Mouse (Mus musculus): ENCODE measurements at regions not wholly inside any gene's neighbourhood (a gene's known extent, or its start where the extent isn't known, plus 50 kb on each side); places are given as distances from the start of the nearest gene placed in this dataset.

- in situ Hi-C loops (cut with MboI, MseI): loop anchor here (10.0 kb wide), 1 partner anchor 1833 kb away; no protein-coding TSS in a partner anchor
Observed at GRCm38 (mm10) chr16:77401185-77401943, 200.5 kb downstream of the Gm11146 start.

GRCm38 (mm10) chr16:77400276-77400891 lies 201.5 kb downstream of the Gm11146 start:
- in situ Hi-C loops (cut with MboI, MseI): loop anchor here (10.0 kb wide), 1 partner anchor 1834 kb away; no protein-coding TSS in a partner anchor

- in situ Hi-C loops (cut with MboI, MseI): loop anchor here (10.0 kb wide), 1 partner anchor 1835 kb away; no protein-coding TSS in a partner anchor
Observed at GRCm38 (mm10) chr16:77399846-77400275, 202.0 kb downstream of the Gm11146 start.

DNA sequence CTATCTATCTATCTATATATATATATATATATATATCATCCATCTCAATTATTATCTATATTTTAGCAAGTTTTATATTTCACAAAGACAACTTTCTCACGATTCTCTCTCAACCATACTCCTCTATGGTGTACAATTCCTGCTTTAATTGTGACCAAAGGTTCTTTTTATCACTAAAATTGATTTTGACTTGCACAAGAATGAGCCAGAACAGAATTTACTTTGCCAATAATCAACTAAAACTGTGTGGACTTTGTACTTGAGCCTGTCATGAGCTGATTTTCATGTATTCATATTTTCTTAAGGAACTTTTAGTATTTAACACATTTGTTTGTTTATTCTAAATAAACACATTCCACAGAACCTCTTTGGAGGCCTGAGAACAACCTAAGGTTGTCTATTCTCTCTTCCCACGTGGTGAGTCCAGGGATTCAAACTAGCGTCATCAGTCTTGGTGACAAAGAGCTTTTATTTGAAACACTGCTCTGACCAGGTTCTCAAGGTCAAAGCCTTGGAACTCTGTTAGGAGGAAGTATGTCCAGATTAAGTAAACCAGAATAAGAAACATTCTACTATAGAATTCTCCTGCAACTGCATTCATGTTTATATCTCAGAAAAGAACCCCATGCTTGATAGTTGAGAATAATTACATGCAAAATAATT lies 207.7 kb downstream of the Gm11146 start:
- in situ Hi-C loops (cut with MboI, MseI): no loop called here

GRCm38 (mm10) chr16:77393470-77393869 lies 208.4 kb downstream of the Gm11146 start:
- in situ Hi-C loops (cut with MboI, MseI): no loop called here

- in situ Hi-C loops (cut with MboI, MseI): no loop called here
Observed at GRCm38 (mm10) chr16:77392205-77392604, 209.7 kb downstream of the Gm11146 start.

GRCm38 (mm10) chr16:77384021-77384729 lies 217.7 kb downstream of the Gm11146 start:
- in situ Hi-C loops (cut with MboI, MseI): no loop called here

DNA sequence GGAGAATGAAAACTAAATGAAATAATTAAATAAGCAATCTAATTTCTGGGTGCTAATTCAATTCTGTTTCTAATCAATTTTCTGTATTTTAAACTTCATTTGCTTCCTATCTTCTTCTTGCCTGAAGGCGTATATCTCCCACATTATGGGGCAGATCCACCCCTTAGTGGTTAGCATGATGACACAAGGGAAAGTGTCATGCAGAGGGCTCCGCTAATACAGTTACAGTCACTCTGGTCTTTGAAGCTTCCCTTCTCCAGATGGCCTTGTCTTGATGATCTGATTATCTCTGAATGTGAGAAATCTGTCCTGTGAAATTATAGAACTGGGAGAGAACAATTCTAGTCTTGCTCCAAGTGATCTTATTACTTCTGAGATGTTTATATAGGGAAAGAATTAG lies 219.1 kb downstream of the Gm11146 start:
- in situ Hi-C loops (cut with MboI, MseI): no loop called here

DNA sequence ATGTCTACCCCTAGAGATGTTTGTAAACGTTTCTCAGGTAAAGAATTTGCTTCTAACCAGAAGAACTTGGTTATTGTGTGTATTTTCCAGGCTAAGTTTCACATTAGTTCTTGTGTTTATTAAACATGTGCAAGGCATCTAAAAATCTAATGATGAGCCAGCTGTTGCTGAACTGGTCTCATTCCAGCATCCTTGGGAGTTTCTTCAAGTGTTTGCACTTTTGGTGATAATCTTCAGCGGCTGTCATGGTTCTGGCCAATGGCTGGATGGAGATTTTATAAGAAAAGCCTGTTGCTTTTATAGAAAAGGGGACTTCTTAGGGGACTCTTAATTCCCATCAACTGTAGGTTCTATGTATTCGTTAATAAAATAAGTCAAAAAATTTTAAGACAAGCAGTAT lies 229.1 kb downstream of the Gm11146 start:
- in situ Hi-C loops (cut with MboI, MseI): loop anchor here (25.0 kb wide), 1 partner anchor 1290 kb away; no protein-coding TSS in a partner anchor

GRCm38 (mm10) chr16:77369810-77370209 lies 232.1 kb downstream of the Gm11146 start:
- in situ Hi-C loops (cut with MboI, MseI): loop anchor here (5.0 to 25.0 kb wide), 2 partner anchors 37 to 1292 kb away; no protein-coding TSS in a partner anchor

GRCm38 (mm10) chr16:77365254-77365653 lies 236.6 kb downstream of the Gm11146 start:
- in situ Hi-C loops (cut with MboI, MseI): loop anchor here (5.0 to 25.0 kb wide), 2 partner anchors 42 to 1297 kb away; no protein-coding TSS in a partner anchor

- in situ Hi-C loops (cut with MboI, MseI): loop anchor here (25.0 kb wide), 1 partner anchor 1298 kb away; no protein-coding TSS in a partner anchor
Observed at GRCm38 (mm10) chr16:77364439-77364838, 237.5 kb downstream of the Gm11146 start.

- in situ Hi-C loops (cut with MboI, MseI): loop anchor here (25.0 kb wide), 1 partner anchor 1303 kb away; no protein-coding TSS in a partner anchor
Observed at GRCm38 (mm10) chr16:77359190-77359589, 242.7 kb downstream of the Gm11146 start.

DNA sequence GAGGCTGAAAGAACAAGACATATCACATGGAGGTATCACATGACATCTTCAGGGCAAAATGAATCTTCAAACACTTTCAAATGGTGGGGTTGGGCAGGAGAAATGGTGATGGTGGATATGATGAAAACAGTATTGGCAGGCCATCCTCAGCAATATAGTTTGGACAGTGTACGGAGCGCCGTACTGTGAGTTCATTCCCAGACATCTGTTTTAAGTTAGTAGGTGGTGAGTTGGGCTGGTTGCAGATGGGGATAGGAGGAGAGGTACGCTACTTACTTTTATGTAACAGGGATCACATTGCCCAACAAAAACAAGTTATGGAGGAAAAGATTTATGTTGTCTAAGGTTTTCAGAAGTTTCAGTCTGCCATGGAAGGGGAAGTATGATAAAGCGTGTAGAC lies 246.6 kb downstream of the Gm11146 start:
- in situ Hi-C loops (cut with MboI, MseI): loop anchor here (25.0 kb wide), 1 partner anchor 1307 kb away; no protein-coding TSS in a partner anchor

- in situ Hi-C loops (cut with MboI, MseI): loop anchor here (25.0 kb wide), 1 partner anchor 1308 kb away; no protein-coding TSS in a partner anchor
Observed at GRCm38 (mm10) chr16:77354201-77354712, 247.6 kb downstream of the Gm11146 start.

- in situ Hi-C loops (cut with MboI, MseI): no loop called here
Observed at GRCm38 (mm10) chr16:77346128-77346527, 255.8 kb downstream of the Gm11146 start.

DNA sequence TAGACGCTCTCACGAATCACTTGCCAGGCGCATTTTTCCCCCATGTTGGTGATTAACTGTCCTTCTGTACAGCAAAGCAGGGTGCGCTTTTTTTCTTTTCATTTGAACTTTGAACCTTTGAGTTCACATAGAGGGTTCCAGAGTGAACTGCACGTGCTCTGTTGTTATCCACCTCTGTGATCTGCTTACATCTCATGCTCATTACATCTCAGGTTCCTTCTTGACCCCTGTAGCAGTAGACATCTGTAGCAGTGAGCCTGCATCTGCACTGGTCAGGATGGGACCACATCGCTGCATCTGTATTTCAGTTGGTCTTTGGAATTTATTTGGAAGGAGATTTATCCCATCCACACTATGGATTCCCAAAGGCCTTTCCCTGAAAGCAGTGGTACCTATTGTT lies 269.6 kb downstream of the Gm11146 start:
- in situ Hi-C loops (cut with MboI, MseI): no loop called here

DNA sequence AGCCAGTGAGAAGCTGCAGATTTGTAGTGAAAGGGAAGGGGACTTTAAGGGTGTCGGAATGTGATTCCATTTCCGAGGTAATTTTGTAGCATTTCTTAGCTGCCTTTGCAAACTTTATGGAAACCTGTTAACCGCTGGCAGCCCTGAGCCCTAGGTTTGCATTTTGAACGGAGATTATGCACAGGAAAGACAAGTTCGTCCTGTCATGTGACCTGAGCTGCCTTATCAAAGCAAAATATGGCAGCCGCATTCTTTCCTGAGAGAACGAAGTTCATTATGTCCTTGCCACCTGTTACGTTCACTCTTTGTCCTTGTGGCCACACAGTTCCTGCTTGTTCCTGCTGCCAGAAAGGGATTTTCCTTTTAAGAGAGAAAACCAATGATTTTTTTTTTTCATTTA lies 270.9 kb downstream of the Gm11146 start:
- in situ Hi-C loops (cut with MboI, MseI): no loop called here

- in situ Hi-C loops (cut with MboI, MseI): no loop called here
Observed at GRCm38 (mm10) chr16:77329711-77330530, 272.0 kb downstream of the Gm11146 start.

DNA sequence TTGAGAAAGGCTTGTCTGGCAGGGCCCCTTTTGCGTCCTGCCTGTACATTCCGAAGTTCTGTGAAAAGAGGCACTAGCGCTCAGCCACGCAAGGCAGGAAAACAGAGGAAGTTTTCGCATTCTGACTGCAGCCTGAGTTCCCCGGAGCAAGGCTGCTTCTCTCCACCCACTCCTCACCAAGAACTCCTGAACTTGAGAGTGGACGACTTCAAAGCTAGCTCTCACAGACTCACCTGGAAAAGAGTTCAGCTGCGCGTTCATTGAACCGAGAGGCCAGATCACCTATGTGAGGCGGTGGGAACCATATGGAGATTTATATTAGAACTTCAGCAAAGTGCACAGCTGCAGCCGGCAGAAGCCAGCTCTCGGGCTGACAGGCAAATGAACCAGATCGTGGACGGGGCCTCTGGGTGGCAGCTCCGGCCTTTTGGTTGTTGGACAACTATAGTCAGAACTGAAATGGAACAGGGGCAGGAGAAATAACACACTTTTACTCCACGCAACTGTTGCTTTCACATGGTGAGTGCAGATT lies 272.7 kb downstream of the Gm11146 start:
- in situ Hi-C loops (cut with MboI, MseI): no loop called here

Measured in T-helper 1 cell (primary cell).